Mouse (Mus musculus) spleen, embryonic (tissue): ENCODE data around the gene Trp53bp2.

Source experiments
- CTCF ChIA-PET: fragments of 350-600 bp; sonication (Branson Sonifier 250); formaldehyde crosslinking; loops from one replicate; lab custom pipeline; 2022; lab: Charles Lee

Trp53bp2 gene

GRCm38 (mm10) chr1:182499443-182500089, 90.6 kb downstream of the Trp53bp2 start:
- CTCF ChIA-PET = no interaction called here

- CTCF ChIA-PET = no interaction called here
Measured at GRCm38 (mm10) chr1:182500224-182500623, 91.3 kb downstream of the Trp53bp2 start.

GRCm38 (mm10) chr1:182500843-182501242, 91.9 kb downstream of the Trp53bp2 start:
- CTCF ChIA-PET = no interaction called here

GRCm38 (mm10) chr1:182501815-182502405, 92.9 kb downstream of the Trp53bp2 start:
- CTCF ChIA-PET = no interaction called here

GRCm38 (mm10) chr1:182502491-182503050, 93.6 kb downstream of the Trp53bp2 start:
- CTCF ChIA-PET = no interaction called here

- CTCF ChIA-PET = no interaction called here
Measured at GRCm38 (mm10) chr1:182503206-182503900, 94.4 kb downstream of the Trp53bp2 start.

- CTCF ChIA-PET = no interaction called here
Measured at GRCm38 (mm10) chr1:182504223-182504622, 95.3 kb downstream of the Trp53bp2 start.

- CTCF ChIA-PET = no interaction called here
Measured at GRCm38 (mm10) chr1:182505291-182505690, 96.3 kb downstream of the Trp53bp2 start.

GRCm38 (mm10) chr1:182506229-182506986, 97.4 kb downstream of the Trp53bp2 start:
- CTCF ChIA-PET = no interaction called here

- CTCF ChIA-PET = interaction anchor here (0.6 kb wide), 1 partner anchor 1488 kb away, joined by 6 read pairs; no protein-coding TSS in a partner anchor
Measured at GRCm38 (mm10) chr1:182509110-182509797, 100.3 kb downstream of the Trp53bp2 start.

- CTCF ChIA-PET = no interaction called here
Measured at GRCm38 (mm10) chr1:182511073-182511472, 102.1 kb downstream of the Trp53bp2 start.

GRCm38 (mm10) chr1:182511778-182512177, 102.8 kb downstream of the Trp53bp2 start:
- CTCF ChIA-PET = no interaction called here
